Mouse (Mus musculus) fat pad, adult 2 months (tissue): ENCODE data around the gene Cachd1.
A peak's percentile ranks its signal among the peaks of the same experiment; 100 is the strongest.

Source experiments
- DNase-seq: peaks from one replicate; pipeline ENCODE4 v3.0.0-alpha.2; 2011; ENCODE audit warnings: low read depth, low spot score; ENCODE audit errors: extremely low read depth

Gene Cachd1

GRCm38 (mm10) chr4:101043691-101044090 is 267.2 kb downstream of the Cachd1 start:
- DNase-seq, result no peak

GRCm38 (mm10) chr4:101044149-101044548 is 267.7 kb downstream of the Cachd1 start:
- DNase-seq, result no peak

- DNase-seq, result no peak
Measured at GRCm38 (mm10) chr4:101046576-101046975, 270.1 kb downstream of the Cachd1 start.

- DNase-seq, result no peak
Measured at GRCm38 (mm10) chr4:101062146-101062545, 285.7 kb downstream of the Cachd1 start.

- DNase-seq, result no peak
Measured at GRCm38 (mm10) chr4:101066401-101066800, 289.9 kb downstream of the Cachd1 start.

GRCm38 (mm10) chr4:101068786-101069153 is 292.3 kb downstream of the Cachd1 start, which contains the start of gene Raver2:
TSS of gene Raver2 (plus strand) at chr4:101068983.
- no peak for DNase-seq

GRCm38 (mm10) chr4:101069154-101069971 is 292.9 kb downstream of the Cachd1 start:
- peak; percentile 5 for DNase-seq

- DNase-seq, result no peak
Measured at GRCm38 (mm10) chr4:101071570-101071969, 295.1 kb downstream of the Cachd1 start.

GRCm38 (mm10) chr4:101076425-101076824 is 299.9 kb downstream of the Cachd1 start:
- DNase-seq, result no peak
